Mouse (Mus musculus) liver, adult 2 months (tissue): ENCODE measurements around the gene Prrc2a.

Experiments
- CTCF ChIP-seq: fragments of 200-500 bp; IDR thresholded peaks from 2 replicates; pipeline ENCODE4 v1.5.1; 2011; ENCODE audit warnings: low read depth, low read length, control low read depth
- POLR2A ChIP-seq: fragments of 200-500 bp; IDR thresholded peaks from 2 replicates; pipeline ENCODE4 v1.6.1; 2011; ENCODE audit warnings: low read length, control low read depth; ENCODE audit not compliant: insufficient read depth; ENCODE audit errors: extremely low read depth

GRCm38 (mm10) chr17:35210593-35210992, 45.9 kb upstream of the Prrc2a start:
- TF ChIP-seq CTCF, result no peak
- no peak for TF ChIP-seq POLR2A
